Mouse (Mus musculus): Measurements from ENCODE around the gene Psip1. TPM values are rescaled to one million over a fixed set of nuclear protein-coding genes. Genes with fewer than 3 reads are reported as not detected.

Psip1 gene
- polyA plus RNA-seq, 1 experiment from 2014 or later = 320 TPM

GRCm38 (mm10) chr4:83438116-83438515 is 48.1 kb downstream of the Psip1 start:
- Histone ChIP-seq H3K4me1 (ENCODE audit: control insufficient read depth, insufficient read depth, low read length) (no peaks in the 10 kb centered on the region), H3K4me3 (ENCODE audit: low read depth, low read length) (no peak overlapping the region), H3K27ac (ENCODE audit: low read depth, low read length) (no peak overlapping the region), H3K9ac (replicated peaks; ENCODE audit: low read depth, low read length) (no peak overlapping the region), H3K36me3 (ENCODE audit: control insufficient read depth, insufficient read depth, low read length) (peaks cover 41% of the 10 kb centered on the region), H3K4me2 (ENCODE audit: low read depth, low read length) (no peak overlapping the region), H3K27me3 (ENCODE audit: control insufficient read depth, insufficient read depth, low read length) (no peaks in the 10 kb centered on the region), H3K9me3 (ENCODE audit: control insufficient read depth, low read length) (no peaks in the 10 kb centered on the region)
- ATAC-seq (ENCODE audit: low read depth) = no peak

GRCm38 (mm10) chr4:83436375-83436774 is 49.9 kb downstream of the Psip1 start:
- no peak overlapping the region for H3K9ac ChIP-seq (replicated peaks; ENCODE audit: low read depth, low read length)
- H3K4me2 ChIP-seq (ENCODE audit: low read depth, low read length) = no peak overlapping the region
- H3K4me3 ChIP-seq (ENCODE audit: low read depth, low read length) = no peak overlapping the region
- no peaks in the 10 kb centered on the region for H3K27me3 ChIP-seq (ENCODE audit: control insufficient read depth, insufficient read depth, low read length)
- ATAC-seq (ENCODE audit: low read depth) = no peak
- H3K9me3 ChIP-seq (ENCODE audit: control insufficient read depth, low read length) = no peaks in the 10 kb centered on the region
- H3K4me1 ChIP-seq (ENCODE audit: control insufficient read depth, insufficient read depth, low read length) = no peaks in the 10 kb centered on the region
- peaks cover 33% of the 10 kb centered on the region for H3K36me3 ChIP-seq (ENCODE audit: control insufficient read depth, insufficient read depth, low read length)
- no peak overlapping the region for H3K27ac ChIP-seq (ENCODE audit: low read depth, low read length)
- 95% methylated on average over 8 of the region's 8 CpGs for WGBS

- peaks cover 24% of the 10 kb centered on the region for H3K36me3 ChIP-seq (ENCODE audit: control insufficient read depth, insufficient read depth, low read length)
- WGBS = 95% methylated on average over 6 of the region's 6 CpGs
- H3K4me3 ChIP-seq (ENCODE audit: low read depth, low read length) = no peak overlapping the region
- no peak overlapping the region for H3K4me2 ChIP-seq (ENCODE audit: low read depth, low read length)
- no peaks in the 10 kb centered on the region for H3K4me1 ChIP-seq (ENCODE audit: control insufficient read depth, insufficient read depth, low read length)
- H3K9ac ChIP-seq (replicated peaks; ENCODE audit: low read depth, low read length) = no peak overlapping the region
- no peak overlapping the region for H3K27ac ChIP-seq (ENCODE audit: low read depth, low read length)
- H3K27me3 ChIP-seq (ENCODE audit: control insufficient read depth, insufficient read depth, low read length) = no peaks in the 10 kb centered on the region
- no peaks in the 10 kb centered on the region for H3K9me3 ChIP-seq (ENCODE audit: control insufficient read depth, low read length)
- ATAC-seq (ENCODE audit: low read depth) = no peak
Measured at GRCm38 (mm10) chr4:83432901-83433300, 53.4 kb downstream of the Psip1 start.

DNA sequence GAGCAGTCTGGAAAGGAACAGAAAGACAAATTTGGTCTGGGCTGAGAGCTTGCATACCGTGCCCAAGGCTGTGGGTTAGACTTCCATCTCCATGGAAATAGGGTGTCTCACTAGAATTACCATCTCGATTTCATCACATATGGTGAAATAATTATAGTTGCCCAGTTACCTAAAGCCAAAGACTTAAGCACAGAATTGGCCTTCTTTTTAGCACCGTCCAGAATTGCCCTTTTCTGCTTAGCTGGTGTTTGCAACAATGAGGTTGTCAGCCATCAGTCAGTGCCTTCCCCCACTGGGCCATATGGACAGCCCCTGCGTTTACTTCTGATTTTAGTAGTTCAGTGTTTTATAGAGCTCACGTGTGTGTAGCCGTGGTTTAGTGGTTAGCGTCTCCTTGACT is 54.3 kb downstream of the Psip1 start:
- H3K36me3 ChIP-seq (ENCODE audit: control insufficient read depth, insufficient read depth, low read length) = peaks cover 20% of the 10 kb centered on the region

GRCm38 (mm10) chr4:83428845-83429244 is 57.4 kb downstream of the Psip1 start:
- H3K4me1 ChIP-seq (ENCODE audit: control insufficient read depth, insufficient read depth, low read length) = no peaks in the 10 kb centered on the region
- H3K9ac ChIP-seq (replicated peaks; ENCODE audit: low read depth, low read length) = no peak overlapping the region
- no peak overlapping the region for H3K4me3 ChIP-seq (ENCODE audit: low read depth, low read length)
- no peak overlapping the region for H3K27ac ChIP-seq (ENCODE audit: low read depth, low read length)
- 94% methylated on average over 4 of the region's 4 CpGs for WGBS
- H3K4me2 ChIP-seq (ENCODE audit: low read depth, low read length) = no peak overlapping the region
- no peak for ATAC-seq (ENCODE audit: low read depth)
- H3K36me3 ChIP-seq (ENCODE audit: control insufficient read depth, insufficient read depth, low read length) = peaks cover 16% of the 10 kb centered on the region
- no peaks in the 10 kb centered on the region for H3K9me3 ChIP-seq (ENCODE audit: control insufficient read depth, low read length)
- H3K27me3 ChIP-seq (ENCODE audit: control insufficient read depth, insufficient read depth, low read length) = no peaks in the 10 kb centered on the region

More for the DNA sequence above, 54.3 kb downstream of the Psip1 start:
- H3K9ac ChIP-seq (replicated peaks; ENCODE audit: low read depth, low read length) = no peak overlapping the region
- H3K27me3 ChIP-seq (ENCODE audit: control insufficient read depth, insufficient read depth, low read length) = no peaks in the 10 kb centered on the region
- H3K9me3 ChIP-seq (ENCODE audit: control insufficient read depth, low read length) = no peaks in the 10 kb centered on the region
- no peak overlapping the region for H3K27ac ChIP-seq (ENCODE audit: low read depth, low read length)
- no peak overlapping the region for H3K4me3 ChIP-seq (ENCODE audit: low read depth, low read length)
- H3K4me1 ChIP-seq (ENCODE audit: control insufficient read depth, insufficient read depth, low read length) = no peaks in the 10 kb centered on the region
- 76% methylated on average over 7 of the region's 7 CpGs for WGBS
- no peak overlapping the region for H3K4me2 ChIP-seq (ENCODE audit: low read depth, low read length)
- ATAC-seq (ENCODE audit: low read depth) = no peak

- no peak overlapping the region for H3K4me3 ChIP-seq (ENCODE audit: low read depth, low read length)
- no peaks in the 10 kb centered on the region for H3K4me1 ChIP-seq (ENCODE audit: control insufficient read depth, insufficient read depth, low read length)
- WGBS = 97% methylated on average over 8 of the region's 8 CpGs
- ATAC-seq (ENCODE audit: low read depth) = no peak
- peaks cover 18% of the 10 kb centered on the region for H3K36me3 ChIP-seq (ENCODE audit: control insufficient read depth, insufficient read depth, low read length)
- H3K27me3 ChIP-seq (ENCODE audit: control insufficient read depth, insufficient read depth, low read length) = no peaks in the 10 kb centered on the region
- H3K27ac ChIP-seq (ENCODE audit: low read depth, low read length) = no peak overlapping the region
- no peaks in the 10 kb centered on the region for H3K9me3 ChIP-seq (ENCODE audit: control insufficient read depth, low read length)
- H3K9ac ChIP-seq (replicated peaks; ENCODE audit: low read depth, low read length) = no peak overlapping the region
- no peak overlapping the region for H3K4me2 ChIP-seq (ENCODE audit: low read depth, low read length)
Measured at GRCm38 (mm10) chr4:83427696-83428095, 58.6 kb downstream of the Psip1 start.

- Histone ChIP-seq H3K27ac (ENCODE audit: low read depth, low read length) (no peak overlapping the region), H3K27me3 (ENCODE audit: control insufficient read depth, insufficient read depth, low read length) (no peaks in the 10 kb centered on the region), H3K9ac (replicated peaks; ENCODE audit: low read depth, low read length) (no peak overlapping the region), H3K36me3 (ENCODE audit: control insufficient read depth, insufficient read depth, low read length) (peaks cover 21% of the 10 kb centered on the region), H3K9me3 (ENCODE audit: control insufficient read depth, low read length) (no peaks in the 10 kb centered on the region), H3K4me1 (ENCODE audit: control insufficient read depth, insufficient read depth, low read length) (no peaks in the 10 kb centered on the region), H3K4me2 (ENCODE audit: low read depth, low read length) (no peak overlapping the region), H3K4me3 (ENCODE audit: low read depth, low read length) (no peak overlapping the region)
- WGBS = 95% methylated on average over 7 of the region's 7 CpGs
- no peak for ATAC-seq (ENCODE audit: low read depth)
Measured at GRCm38 (mm10) chr4:83427141-83427540, 59.1 kb downstream of the Psip1 start.

- no peaks in the 10 kb centered on the region for H3K9me3 ChIP-seq (ENCODE audit: control insufficient read depth, low read length)
- H3K36me3 ChIP-seq (ENCODE audit: control insufficient read depth, insufficient read depth, low read length) = peaks cover 21% of the 10 kb centered on the region
- H3K9ac ChIP-seq (replicated peaks; ENCODE audit: low read depth, low read length) = no peak overlapping the region
- H3K4me1 ChIP-seq (ENCODE audit: control insufficient read depth, insufficient read depth, low read length) = no peaks in the 10 kb centered on the region
- H3K4me2 ChIP-seq (ENCODE audit: low read depth, low read length) = no peak overlapping the region
- H3K4me3 ChIP-seq (ENCODE audit: low read depth, low read length) = no peak overlapping the region
- no peaks in the 10 kb centered on the region for H3K27me3 ChIP-seq (ENCODE audit: control insufficient read depth, insufficient read depth, low read length)
- 99% methylated on average over 4 of the region's 4 CpGs for WGBS
- H3K27ac ChIP-seq (ENCODE audit: low read depth, low read length) = no peak overlapping the region
- ATAC-seq (ENCODE audit: low read depth) = no peak
Measured at GRCm38 (mm10) chr4:83425119-83425518, 61.1 kb downstream of the Psip1 start.

GRCm38 (mm10) chr4:83423641-83424040 is 62.6 kb downstream of the Psip1 start:
- Histone ChIP-seq H3K27me3 (ENCODE audit: control insufficient read depth, insufficient read depth, low read length) (no peaks in the 10 kb centered on the region), H3K9ac (replicated peaks; ENCODE audit: low read depth, low read length) (no peak overlapping the region), H3K36me3 (ENCODE audit: control insufficient read depth, insufficient read depth, low read length) (peaks cover 21% of the 10 kb centered on the region), H3K4me3 (ENCODE audit: low read depth, low read length) (no peak overlapping the region), H3K27ac (ENCODE audit: low read depth, low read length) (no peak overlapping the region), H3K4me2 (ENCODE audit: low read depth, low read length) (no peak overlapping the region), H3K4me1 (ENCODE audit: control insufficient read depth, insufficient read depth, low read length) (peaks cover 11% of the 10 kb centered on the region; the same call in 1 of the 2 replicates), H3K9me3 (ENCODE audit: control insufficient read depth, low read length) (no peaks in the 10 kb centered on the region)
- WGBS = 97% methylated on average over 6 of the region's 6 CpGs
- no peak for ATAC-seq (ENCODE audit: low read depth)
